ENCODE assay signal across 9 mouse cellular contexts in genomic region chr14:25611159-25611697, GRCm38 (mm10).
DNase-seq lines count a peak whose midpoint lies in the region; ATAC-seq and TF ChIP-seq lines count a peak whose summit lies in the region.
"Had no signal": no experiment of that assay in that cellular context is flagged by ENCODE, and none has a peak within 500 bp of the region (broad histone marks: within the 10 kb centered on the region; RNA-seq: fewer than 3 reads in every experiment).

No protein-coding gene starts in this region.

- no peak overlapping the region for H3K9ac ChIP-seq in heart, embryonic 11.5 days (ENCODE audit: low read depth, low read length)
- peak overlapping the region; percentile 44; the same call in 1 of the 2 replicates for H3K9ac ChIP-seq in heart, embryonic 16.5 days (ENCODE audit: low read length)
- H3K9ac ChIP-seq in limb, embryonic 15.5 days, result no peak overlapping the region

- no peak for TF ChIP-seq POLR2A in brain, embryonic 14.5 days (IDR thresholded peaks at IDR 0.05; ENCODE audit: borderline replicate concordance, extremely low read depth, insufficient read depth, insufficient read length, poor library complexity, severe bottlenecking)

- peak overlapping the region; percentile 71 for H3K27ac ChIP-seq in heart, embryonic 11.5 days (ENCODE audit: low read depth, low read length)
- H3K27ac ChIP-seq in heart, embryonic 16.5 days (ENCODE audit: low read length), result peak overlapping the region; percentile 26
- H3K27ac ChIP-seq in limb, embryonic 15.5 days, result peak overlapping the region; percentile 39

- no peaks in the 10 kb centered on the region for H3K9me3 ChIP-seq in heart, embryonic 11.5 days (replicated peaks; ENCODE audit: control insufficient read depth, low read length)
- no peaks in the 10 kb centered on the region for H3K9me3 ChIP-seq in heart, embryonic 16.5 days (replicated peaks; ENCODE audit: control insufficient read depth, low read length)
- H3K9me3 ChIP-seq in limb, embryonic 15.5 days, result no peaks in the 10 kb centered on the region

- WGBS in heart, embryonic 11.5 days (ENCODE audit: insufficient replicate concordance), result 50% methylated on average over 9 of the region's 9 CpGs
- WGBS in heart, embryonic 16.5 days, result 52% methylated on average over 9 of the region's 9 CpGs
- 43% methylated on average over 9 of the region's 9 CpGs for WGBS in limb, embryonic 15.5 days

- H3K4me1 ChIP-seq in heart, embryonic 11.5 days (ENCODE audit: control insufficient read depth, insufficient read depth, low read length), result peaks cover 75% of the 10 kb centered on the region
- peaks cover 64% of the 10 kb centered on the region for H3K4me1 ChIP-seq in heart, embryonic 16.5 days (ENCODE audit: control insufficient read depth, insufficient read depth, low read length)
- peaks cover 80% of the 10 kb centered on the region for H3K4me1 ChIP-seq in limb, embryonic 15.5 days

- peak overlapping the region; percentile 37 for H3K4me2 ChIP-seq in heart, embryonic 11.5 days
- peak overlapping the region; percentile 20 for H3K4me2 ChIP-seq in heart, embryonic 16.5 days (ENCODE audit: low read depth, low read length)
- no peak overlapping the region for H3K4me2 ChIP-seq in limb, embryonic 15.5 days

- TF ChIP-seq CTCF in brain, embryonic 14.5 days (IDR thresholded peaks at IDR 0.05; ENCODE audit: borderline replicate concordance, extremely low read depth, insufficient read depth, insufficient read length), result no peak

- no peak for DNase-seq in heart, adult 8-10 months (ENCODE audit: low spot score)
- peak; percentile 62 for DNase-seq in brain, embryonic 14.5 days (ENCODE audit: low read depth)
- DNase-seq in gastrocnemius, postnatal 4 days (ENCODE audit: low spot score in 2 of 2), result no peak
- DNase-seq in urinary bladder, postnatal 25 days (ENCODE audit: low spot score), result no peak
- DNase-seq: cerebellum, adult 11-12 months had no signal

- 0 out of 2 replicates have a peak, but pooled peaks cover 2% of the 10 kb centered on the region for H3K36me3 ChIP-seq in heart, embryonic 11.5 days (ENCODE audit: control insufficient read depth, insufficient read depth, low read length)
- H3K36me3 ChIP-seq in heart, embryonic 16.5 days (ENCODE audit: control insufficient read depth, insufficient read depth), result no peaks in the 10 kb centered on the region
- H3K36me3 ChIP-seq in limb, embryonic 15.5 days, result peaks cover 3% of the 10 kb centered on the region

- ATAC-seq in heart, embryonic 11.5 days (replicated peaks; ENCODE audit: insufficient number of reproducible peaks, low FRiP score, low TSS enrichment), result no peak
- no peak for ATAC-seq in heart, embryonic 16.5 days (replicated peaks; ENCODE audit: extremely low read depth, insufficient read depth, low FRiP score)
- ATAC-seq in limb, embryonic 15.5 days (ENCODE audit: insufficient number of reproducible peaks, low FRiP score, low TSS enrichment, low read depth), result no peak
- ATAC-seq in monocyte, adult 5-6 weeks (replicated peaks; ENCODE audit: insufficient number of reproducible peaks, low FRiP score, low TSS enrichment, poor library complexity, severe bottlenecking), result no peak

- no peak overlapping the region for H3K4me3 ChIP-seq in heart, embryonic 11.5 days (ENCODE audit: low read depth, low read length)
- no peak overlapping the region for H3K4me3 ChIP-seq in heart, embryonic 16.5 days (ENCODE audit: low read length)
- no peak overlapping the region for H3K4me3 ChIP-seq in limb, embryonic 15.5 days

- H3K27me3 ChIP-seq in heart, embryonic 11.5 days (ENCODE audit: control insufficient read depth, insufficient read depth, low read length), result no peaks in the 10 kb centered on the region
- no peaks in the 10 kb centered on the region for H3K27me3 ChIP-seq in heart, embryonic 16.5 days (ENCODE audit: control insufficient read depth, insufficient read depth, low read length)
- no peaks in the 10 kb centered on the region for H3K27me3 ChIP-seq in limb, embryonic 15.5 days
